Mouse (Mus musculus): ENCODE data around the gene Wtip.
"Not testable (repeated sequence)": the region's sequence is repeated elsewhere in the genome, so short reads cannot be mapped to it uniquely, and the experiment has no call there.

Wtip gene

DNA sequence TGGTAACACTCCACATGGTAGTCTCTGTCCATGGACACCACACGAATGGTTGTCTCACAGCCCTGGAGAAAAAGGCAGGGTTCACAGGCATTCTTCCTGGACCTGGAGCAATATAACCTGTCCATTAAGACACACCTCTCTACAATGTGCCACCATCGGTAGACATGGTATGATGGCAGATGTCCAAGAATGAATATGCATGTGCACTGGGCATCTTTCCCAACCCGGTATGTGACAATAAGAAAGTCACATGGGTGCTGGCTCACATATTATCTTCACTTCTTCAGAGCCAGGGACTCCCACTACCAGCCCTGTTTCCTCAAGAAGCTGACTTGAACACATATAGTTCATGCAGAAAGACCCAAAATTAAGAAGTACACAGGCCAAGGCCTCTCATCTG lies 16.5 kb downstream of the Wtip start:
- peak; percentile 27 for DNase-seq

DNA sequence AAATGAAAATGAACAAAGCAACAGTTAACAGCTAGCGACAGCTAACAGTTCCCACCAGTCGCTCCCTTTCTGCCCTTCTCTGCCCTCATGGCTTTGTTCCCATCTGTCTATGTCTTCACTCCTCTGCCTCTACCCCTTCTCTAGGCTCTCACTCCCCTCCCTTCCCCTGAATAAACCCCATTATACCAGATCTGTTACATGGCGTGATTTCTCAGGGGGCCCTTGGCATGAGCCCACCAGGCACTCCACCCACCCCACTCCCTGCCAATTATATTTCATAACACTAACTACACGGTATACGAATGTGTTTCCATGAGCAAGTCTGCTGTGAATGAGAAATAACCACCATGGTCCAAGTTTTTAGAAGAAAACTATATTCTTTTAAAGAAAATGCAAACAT lies 23.9 kb downstream of the Wtip start:
- DNase-seq = no peak

DNA sequence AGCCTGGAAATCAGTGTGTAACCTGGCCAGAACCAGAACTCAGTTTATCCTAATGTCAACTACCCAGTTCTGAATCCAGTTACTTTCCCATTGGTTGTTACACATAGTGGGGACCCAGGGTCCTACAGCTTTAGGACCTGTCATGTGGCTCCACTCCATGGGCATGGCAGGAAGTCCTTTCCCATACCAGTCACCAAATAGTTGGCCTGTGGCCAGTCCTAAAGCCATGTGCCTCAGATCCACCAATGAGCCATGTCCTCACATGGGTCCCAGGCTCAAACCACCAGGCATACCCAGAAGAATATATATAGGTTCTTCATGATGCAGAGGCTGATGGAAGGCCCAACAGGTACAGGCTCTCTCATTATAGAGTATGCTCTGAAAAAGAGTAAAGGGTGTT lies 31.8 kb downstream of the Wtip start:
- DNase-seq = no peak

DNA sequence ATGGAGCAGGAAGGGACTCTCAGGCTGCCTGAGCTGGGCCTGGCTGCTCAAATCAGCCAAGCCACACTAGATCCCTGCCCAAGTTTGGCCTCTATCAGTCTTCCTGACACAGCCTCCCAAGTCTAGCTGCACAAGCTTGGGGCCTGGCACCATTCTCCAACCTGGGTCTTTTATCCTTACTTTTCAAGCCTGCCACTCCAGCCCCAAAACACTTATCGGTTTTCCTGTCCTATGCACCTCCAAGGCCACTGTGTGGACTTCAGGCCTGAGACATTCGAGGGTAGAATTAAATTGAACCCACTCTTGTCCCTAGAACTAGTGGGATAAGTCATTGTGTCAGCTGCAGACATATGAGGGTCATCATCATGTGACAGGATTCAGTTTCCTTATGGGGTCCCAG lies 33.1 kb downstream of the Wtip start:
- no peak for DNase-seq

DNA sequence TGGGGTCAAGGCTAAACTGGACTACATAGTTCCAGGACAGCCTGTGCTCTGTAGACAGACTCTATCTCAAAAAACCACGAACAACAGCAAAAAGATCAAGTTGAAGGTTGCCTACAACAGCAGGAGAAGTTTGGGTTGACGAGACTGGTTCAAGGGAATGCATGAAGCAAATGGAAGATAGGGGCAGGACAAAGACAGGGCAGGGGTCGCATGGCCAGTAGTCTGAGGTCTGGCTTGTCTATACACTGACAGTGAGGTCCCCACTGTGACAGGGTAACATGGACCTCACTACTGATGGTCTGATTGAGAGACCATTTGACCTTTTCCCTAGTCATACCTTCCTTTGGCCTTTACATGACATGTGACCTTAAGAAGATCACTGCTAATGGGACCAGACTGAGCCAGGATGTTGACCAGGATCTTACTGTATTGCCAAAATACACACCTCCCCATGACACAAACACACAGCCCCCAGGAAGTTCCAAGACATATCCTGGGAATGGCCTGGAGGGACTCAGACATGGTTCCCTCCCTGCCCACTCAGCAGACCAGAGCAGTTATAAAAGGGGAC lies 38.1 kb downstream of the Wtip start, which contains the start of gene Scgb1b30:
Gene Scgb1b30 (plus strand): TSS at position 521 of the 571 bp plus-strand sequence.
- DNase-seq = no peak

DNA sequence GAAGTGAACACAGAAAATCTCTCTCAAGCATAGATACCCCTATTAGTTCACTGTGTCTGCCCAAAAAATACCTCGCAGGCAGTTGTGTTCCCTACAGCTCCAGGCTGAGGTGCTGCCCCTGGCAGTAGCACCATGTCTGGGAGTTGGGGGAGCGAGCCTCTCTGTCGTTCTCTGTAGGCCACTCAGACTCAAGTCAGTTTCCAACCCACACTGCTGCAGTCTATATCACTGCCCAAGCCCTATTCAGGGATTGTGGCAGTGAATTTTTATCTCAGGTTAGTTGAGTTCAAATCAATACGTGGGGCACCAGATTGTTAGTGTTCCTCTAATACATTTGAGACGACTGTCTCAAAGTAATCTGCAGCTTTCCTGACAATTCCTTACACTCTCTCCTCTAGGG lies 64.9 kb downstream of the Wtip start:
- not testable (repeated sequence) for DNase-seq

All from kidney, postnatal 14 days (tissue).